7 mouse cellular contexts compared by ENCODE assay signal in the genomic region with DNA sequence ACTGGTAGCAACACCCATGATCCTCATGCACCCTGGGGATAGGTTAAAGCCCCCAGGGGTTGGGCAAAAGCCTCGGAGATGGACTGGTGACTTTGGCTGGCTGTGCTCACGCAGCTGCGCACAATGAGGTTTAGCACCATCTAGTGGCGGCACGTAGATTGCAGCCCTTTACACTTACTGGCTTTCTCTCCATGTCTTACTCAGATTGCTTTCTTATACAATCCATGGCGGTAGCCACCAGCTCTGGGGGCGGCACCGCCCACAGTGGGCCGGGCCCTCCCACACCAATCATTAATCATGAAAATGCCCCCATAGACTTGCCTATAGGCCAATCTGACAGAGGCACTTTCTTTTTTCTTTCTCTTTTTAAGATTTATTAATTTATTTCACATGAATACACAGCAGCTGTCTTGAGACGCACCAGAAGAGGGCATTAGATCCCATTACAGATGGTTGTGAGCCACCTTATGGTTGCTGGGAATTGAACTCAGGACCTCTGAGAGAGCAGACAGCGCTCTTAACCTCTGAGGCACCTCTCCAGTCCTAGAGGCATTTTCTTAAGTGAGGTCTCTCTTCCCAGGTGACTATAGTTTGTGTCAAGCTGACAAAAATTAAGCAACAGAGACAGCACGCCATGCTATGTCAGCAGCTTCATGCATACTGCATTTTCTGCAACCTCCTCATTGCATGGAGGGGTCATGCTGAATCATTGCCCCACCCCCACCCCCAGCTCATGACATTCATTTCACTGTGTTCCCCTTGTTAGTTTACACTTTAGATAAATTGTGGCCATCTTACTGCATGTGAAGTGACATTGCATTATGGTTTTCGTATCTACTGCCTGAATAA. TPM values are rescaled to one million over a fixed set of nuclear protein-coding genes. Genes with fewer than 3 reads are reported as not detected.
A peak's percentile ranks its signal among the peaks of the same experiment; 100 is the strongest.
DNase-seq lines count a peak whose midpoint lies in the region; ATAC-seq and TF ChIP-seq lines count a peak whose summit lies in the region.

No protein-coding gene starts in this region.

- no peaks in the 10 kb centered on the region for H3K4me1 ChIP-seq in heart, embryonic 11.5 days (ENCODE audit: control insufficient read depth, insufficient read depth, low read length)
- no peaks in the 10 kb centered on the region for H3K4me1 ChIP-seq in limb, embryonic 10.5 days
- 0 out of 2 replicates have a peak, but pooled peaks cover 2% of the 10 kb centered on the region for H3K4me1 ChIP-seq in midbrain, embryonic 12.5 days
- no peaks in the 10 kb centered on the region for H3K4me1 ChIP-seq in spleen, adult 2 months (ENCODE audit: control insufficient read depth, insufficient read depth, insufficient read length)

- H3K9me3 ChIP-seq in heart, embryonic 11.5 days (replicated peaks; ENCODE audit: control insufficient read depth, low read length), result no peaks in the 10 kb centered on the region
- no peaks in the 10 kb centered on the region for H3K9me3 ChIP-seq in limb, embryonic 10.5 days (replicated peaks)
- H3K9me3 ChIP-seq in midbrain, embryonic 12.5 days, result no peaks in the 10 kb centered on the region

- no peaks in the 10 kb centered on the region for H3K27me3 ChIP-seq in heart, embryonic 11.5 days (ENCODE audit: control insufficient read depth, insufficient read depth, low read length)
- no peaks in the 10 kb centered on the region for H3K27me3 ChIP-seq in limb, embryonic 10.5 days (ENCODE audit: low read depth, poor library complexity, severe bottlenecking)
- H3K27me3 ChIP-seq in midbrain, embryonic 12.5 days, result no peaks in the 10 kb centered on the region; the same call in 1 of the 2 replicates
- no peaks in the 10 kb centered on the region for H3K27me3 ChIP-seq in spleen, adult 2 months (ENCODE audit: control insufficient read depth, insufficient read depth, low read length)

- peak; percentile 9 to 25 for DNase-seq in adrenal gland, postnatal 4 days (ENCODE audit: low spot score in 2 of 2)
- peak; percentile 80 for DNase-seq in kidney, adult 9 months
- peak; percentile 84 for DNase-seq in limb, embryonic 10.5 days (ENCODE audit: low spot score)
- DNase-seq in spleen, adult 2 months (ENCODE audit: low read depth in 1 of 2, low spot score in 2 of 2), result peak; percentile 18 to 37

- ATAC-seq in erythroblast, adult 5-6 weeks (replicated peaks; ENCODE audit: low FRiP score, poor library complexity, severe bottlenecking), result peak; percentile 64; the same call in 1 of the 2 replicates
- peak; percentile 77 for ATAC-seq in heart, embryonic 11.5 days (replicated peaks; ENCODE audit: insufficient number of reproducible peaks, low FRiP score, low TSS enrichment)
- ATAC-seq in midbrain, embryonic 12.5 days (ENCODE audit: low FRiP score, low read depth), result peak; percentile 98

- no peak for TF ChIP-seq POLR2A in spleen, adult 2 months (IDR thresholded peaks at IDR 0.05; ENCODE audit: low read depth, low read length)

- no peak overlapping the region for H3K4me2 ChIP-seq in heart, embryonic 11.5 days
- no peak overlapping the region for H3K4me2 ChIP-seq in midbrain, embryonic 12.5 days (replicated peaks)

- H3K27ac ChIP-seq in heart, embryonic 11.5 days (ENCODE audit: low read depth, low read length), result no peak overlapping the region
- H3K27ac ChIP-seq in limb, embryonic 10.5 days, result no peak overlapping the region
- H3K27ac ChIP-seq in midbrain, embryonic 12.5 days (replicated peaks), result no peak overlapping the region
- no peak overlapping the region for H3K27ac ChIP-seq in spleen, adult 2 months (ENCODE audit: insufficient read depth, low read length)

- no peaks in the 10 kb centered on the region for H3K36me3 ChIP-seq in heart, embryonic 11.5 days (ENCODE audit: control insufficient read depth, insufficient read depth, low read length)
- no peaks in the 10 kb centered on the region for H3K36me3 ChIP-seq in limb, embryonic 10.5 days
- H3K36me3 ChIP-seq in midbrain, embryonic 12.5 days, result no peaks in the 10 kb centered on the region
- no peaks in the 10 kb centered on the region for H3K36me3 ChIP-seq in spleen, adult 2 months (ENCODE audit: control insufficient read depth, insufficient read depth, low read length)

- no peak overlapping the region for H3K4me3 ChIP-seq in heart, embryonic 11.5 days (ENCODE audit: low read depth, low read length)
- no peak overlapping the region for H3K4me3 ChIP-seq in limb, embryonic 10.5 days
- no peak overlapping the region for H3K4me3 ChIP-seq in midbrain, embryonic 12.5 days
- H3K4me3 ChIP-seq in spleen, adult 2 months (ENCODE audit: extremely low read depth, insufficient read depth, insufficient read length), result no peak overlapping the region

- no peak for TF ChIP-seq CTCF in spleen, adult 2 months (IDR thresholded peaks at IDR 0.05; ENCODE audit: extremely low read depth, insufficient read depth, insufficient read length, insufficient replicate concordance)

- 31% methylated on average over 12 of the region's 13 CpGs for WGBS in heart, embryonic 11.5 days (ENCODE audit: insufficient replicate concordance)
- 30% methylated on average over 13 of the region's 13 CpGs for WGBS in limb, embryonic 10.5 days
- WGBS in midbrain, embryonic 12.5 days, result 30% methylated on average over 12 of the region's 13 CpGs
- WGBS in spleen, adult 2 months, result 28% methylated on average over 13 of the region's 13 CpGs

- H3K9ac ChIP-seq in heart, embryonic 11.5 days (ENCODE audit: low read depth, low read length), result no peak overlapping the region
- H3K9ac ChIP-seq in midbrain, embryonic 12.5 days (replicated peaks), result no peak overlapping the region

RNA-seq across cellular contexts. Expression of a gene that starts 35.9 kb away (rescaled TPM):
- 10 to 100 TPM; 12.3 to 13.7 TPM for total RNA-seq in adrenal gland, postnatal 4 days (2021)
- not detected in 2 replicates for total RNA-seq in erythroblast, adult 5-6 weeks (2015; ENCODE audit: low replicate concordance)
- total RNA-seq in erythroblast, adult 5-6 weeks (2017; ENCODE audit: low replicate concordance), result 0.60 TPM in 1 of 2 replicates, not detected in the other
- polyA plus RNA-seq in heart, embryonic 11.5 days (2014; fragmentation: Nextera tagmentation; extraction: Ambion mirVana), result 14.9 and 16.4 TPM in 2 replicates
- 17.5 and 23.0 TPM in 2 replicates for polyA plus RNA-seq in limb, embryonic 10.5 days (2016; fragmentation: Nextera tagmentation; extraction: Ambion mirVana)
- 15.0 and 15.7 TPM in 2 replicates for polyA plus RNA-seq in midbrain, embryonic 12.5 days (2016; fragmentation: Nextera tagmentation; extraction: Ambion mirVana)
- 0.29 and 0.40 TPM in 2 replicates for polyA plus RNA-seq in spleen, adult 2 months (2012; rRNA removed)

Comparison
In these comparisons a context has a peak if more than half of its experiments do, and no peak if none do; other contexts are left out.
1. DNase-seq: peak in every context shown above with its lines; median percentile 84 in limb, embryonic 10.5 days; 80 in kidney, adult 9 months; 28 in spleen, adult 2 months; 17 in adrenal gland, postnatal 4 days.
2. RNA of a gene that starts 35.9 kb away (polyA plus RNA-seq): 17.5 to 23.0 TPM in limb, embryonic 10.5 days, 14.9 to 16.4 TPM in heart, embryonic 11.5 days and 15.0 to 15.7 TPM in midbrain, embryonic 12.5 days; 0.29 to 0.40 TPM in spleen, adult 2 months; every median in the first group is over 10 times any median in the second.
3. Peak in every context shown above with its lines, with median percentiles within 50 percentile points of each other: ATAC-seq.